Mouse (Mus musculus) ES-E14 (cell line): ENCODE measurements around the gene Msi2. TPM values are rescaled to one million over a fixed set of nuclear protein-coding genes. Genes with fewer than 3 reads are reported as not detected.

Source experiments
- DNase-seq: peaks from one replicate; pipeline ENCODE4 v3.0.0-alpha.2; 2013; ENCODE audit warnings: low read depth, low spot score
- H3K27ac ChIP-seq: 2 replicates; pipeline ENCODE4 v1.5.1; 2012; ENCODE audit warnings: low read depth, mild to moderate bottlenecking, low read length, moderate library complexity, mixed read lengths; ENCODE audit not compliant: poor library complexity, insufficient read depth, severe bottlenecking
- H3K36me3 ChIP-seq: 2 replicates; pipeline ENCODE4 v1.6.1; 2012; ENCODE audit warnings: mild to moderate bottlenecking, low read length, moderate library complexity, mixed read lengths; ENCODE audit not compliant: control insufficient read depth, poor library complexity, insufficient read depth, severe bottlenecking
- H3K4me1 ChIP-seq, 2 experiments: fragments of 150-350 bp in 1 of 2; sonication (generic) in 1 of 2; 2 replicates each; pipeline ENCODE4 v1.6.1; 2012; ENCODE audit warnings: low read length in 2 of 2, mild to moderate bottlenecking in 1 of 2, mixed read lengths in 1 of 2; ENCODE audit not compliant: control insufficient read depth in 2 of 2, insufficient read depth in 2 of 2, poor library complexity in 1 of 2
- H3K4me3 ChIP-seq, 2 experiments: fragments of 150-350 bp in 1 of 2; sonication (generic) in 1 of 2; 2 replicates each; pipeline ENCODE4 v1.5.1; 2012; ENCODE audit warnings: low read length in 2 of 2, low read depth in 1 of 2, mild to moderate bottlenecking in 1 of 2, mixed read lengths in 1 of 2; ENCODE audit not compliant: insufficient read depth in 1 of 2, poor library complexity in 1 of 2, severe bottlenecking in 1 of 2
- H3K9ac ChIP-seq: 2 replicates; pipeline ENCODE4 v1.6.1; 2012; ENCODE audit warnings: low read depth, mild to moderate bottlenecking, low read length, mixed read lengths; ENCODE audit not compliant: poor library complexity, insufficient read depth, severe bottlenecking
- H3K9me3 ChIP-seq: fragments of 150-350 bp; sonication (generic); 2 replicates; pipeline ENCODE4 v1.6.1; 2012; ENCODE audit warnings: low read depth, mild to moderate bottlenecking, low read length; ENCODE audit not compliant: control insufficient read depth, insufficient read depth
- CHD2 ChIP-seq: IDR thresholded peaks from 2 replicates; pipeline ENCODE4 v1.6.1; 2014; ENCODE audit warnings: mild to moderate bottlenecking, low read depth, low read length, inconsistent platforms
- HCFC1 ChIP-seq: IDR thresholded peaks from 2 replicates; pipeline ENCODE4 v1.6.1; 2012; ENCODE audit warnings: low read length, inconsistent platforms, borderline replicate concordance; ENCODE audit not compliant: insufficient read depth
- MAFK ChIP-seq: IDR thresholded peaks from 2 replicates; pipeline ENCODE4 v1.6.1; 2014; ENCODE audit warnings: mild to moderate bottlenecking, low read depth, low read length, inconsistent platforms; ENCODE audit not compliant: insufficient read depth
- ZC3H11A ChIP-seq: IDR thresholded peaks from 2 replicates; pipeline ENCODE4 v1.6.1; 2012; ENCODE audit warnings: low read depth, mild to moderate bottlenecking, inconsistent platforms, low read length, borderline replicate concordance
- ZNF384 ChIP-seq: IDR thresholded peaks from 2 replicates; pipeline ENCODE4 v1.6.1; 2012; ENCODE audit warnings: low read depth, low read length, inconsistent platforms
- in situ Hi-C, 2 experiments: fragments of 600-800 bp; cut with MboI; formaldehyde crosslinking; loops; one replicate each; pipeline ENCODE4 v1.15.1; 2025; ENCODE audit warnings: low sequenced_read_pairs in 2 of 2, inconsistent platforms in 1 of 2; ENCODE audit not compliant: unreplicated experiment in 2 of 2
- total RNA-seq: library from RNA; depleted of rRNA; stranded (reverse); fragments of 300-350 nt; gene quantifications from 2 replicates; pipeline ENCODE4 v1.2.3, GENCODE M21; 2012

Gene Msi2
- total RNA-seq, 1 experiment = 66.4 TPM

DNA sequence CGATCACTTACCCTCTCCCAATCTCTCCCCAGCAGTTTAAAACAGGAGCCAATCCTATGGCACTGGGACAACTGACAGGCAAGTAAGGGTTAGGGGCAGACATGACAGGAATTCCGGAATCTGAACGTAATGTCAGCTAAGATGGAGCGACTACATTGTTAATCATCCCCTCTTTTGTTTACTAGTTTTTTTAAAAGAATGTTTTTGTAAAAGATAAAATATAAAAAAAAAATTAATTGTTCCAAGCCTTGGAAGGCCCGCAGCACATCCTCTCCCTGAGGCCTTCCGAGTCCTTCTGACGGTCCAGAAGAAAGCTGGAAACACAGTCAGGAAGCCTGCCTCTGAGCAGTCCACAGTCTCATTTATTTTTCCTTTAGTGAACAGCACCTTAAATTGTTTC is 136.9 kb downstream of the Msi2 start:
- no peaks in the 10 kb centered on the region for H3K9me3 ChIP-seq
- TF ChIP-seq ZNF384 (no peak), CHD2 (no peak), ZC3H11A (no peak)
- H3K4me3 ChIP-seq = no peak overlapping the region
- H3K36me3 ChIP-seq = no peaks in the 10 kb centered on the region
- peak overlapping the region; percentile 26; the same call in 1 of the 2 replicates for H3K9ac ChIP-seq
- no peak for DNase-seq
- H3K27ac ChIP-seq = peak overlapping the region; percentile 98; the same call in 1 of the 2 replicates
- peaks cover 11 to 26% of the 10 kb centered on the region in 2 experiments; a peak in 3 of 4 replicates for H3K4me1 ChIP-seq
- in situ Hi-C loops = no loop called here

GRCm38 (mm10) chr11:88578700-88579099 is 139.6 kb downstream of the Msi2 start:
- in situ Hi-C loops = no loop called here
- DNase-seq = no peak
- TF ChIP-seq MAFK (no peak), ZNF384 (no peak), ZC3H11A (no peak), HCFC1 (no peak)
- Histone ChIP-seq H3K4me3 (no peak overlapping the region), H3K27ac (no peak overlapping the region), H3K4me1 (peaks cover 18 to 28% of the 10 kb centered on the region in 2 experiments), H3K9ac (no peak overlapping the region), H3K9me3 (no peaks in the 10 kb centered on the region), H3K36me3 (no peaks in the 10 kb centered on the region)

DNA sequence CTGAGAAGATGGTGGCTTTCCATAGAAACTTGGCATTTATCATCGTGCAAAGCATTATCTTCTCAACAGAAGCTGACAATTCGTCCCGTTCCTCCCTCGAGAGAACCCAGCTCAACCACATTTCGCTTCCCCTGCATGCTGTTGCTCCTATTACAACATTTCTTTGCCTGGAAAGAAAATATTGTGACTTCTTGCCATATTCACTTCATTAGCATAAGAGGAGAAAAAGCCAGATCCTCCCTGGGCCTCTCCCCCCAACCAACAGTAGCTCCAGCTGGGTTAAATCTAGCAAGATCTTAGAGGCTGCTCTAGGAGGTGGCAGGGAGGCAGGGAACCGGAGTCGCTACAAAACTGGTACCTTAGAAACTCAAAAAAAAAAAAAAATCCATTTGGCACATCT is 141.2 kb downstream of the Msi2 start:
- TF ChIP-seq HCFC1 = no peak
- TF ChIP-seq ZC3H11A = no peak
- TF ChIP-seq CHD2 = no peak
- TF ChIP-seq MAFK = no peak
- no peak for TF ChIP-seq ZNF384
- H3K9ac ChIP-seq = no peak overlapping the region
- H3K4me3 ChIP-seq = no peak overlapping the region
- no peak overlapping the region; the same call in 1 of the 2 replicates for H3K27ac ChIP-seq
- in situ Hi-C loops = no loop called here
- H3K9me3 ChIP-seq = no peaks in the 10 kb centered on the region
- H3K36me3 ChIP-seq = peaks cover 5% of the 10 kb centered on the region; the same call in 1 of the 2 replicates
- H3K4me1 ChIP-seq = peaks cover 16 to 28% of the 10 kb centered on the region in 2 experiments
- no peak for DNase-seq

GRCm38 (mm10) chr11:88576233-88576998 is 141.9 kb downstream of the Msi2 start:
- no peak for DNase-seq
- Histone ChIP-seq H3K27ac (peak overlapping the region; percentile 74), H3K4me1 (peaks cover 16 to 28% of the 10 kb centered on the region in 2 experiments), H3K9me3 (no peaks in the 10 kb centered on the region), H3K9ac (no peak overlapping the region), H3K4me3 (no peak overlapping the region), H3K36me3 (peaks cover 5% of the 10 kb centered on the region; the same call in 1 of the 2 replicates)
- in situ Hi-C loops = no loop called here
- TF ChIP-seq MAFK (no peak), HCFC1 (no peak), CHD2 (no peak), ZNF384 (no peak), ZC3H11A (no peak)
